Mouse (Mus musculus): ENCODE measurements around the gene Ciart. TPM values are rescaled to one million over a fixed set of nuclear protein-coding genes. Genes with fewer than 3 reads are reported as not detected.
"Not testable (repeated sequence)": the region's sequence is repeated elsewhere in the genome, so short reads cannot be mapped to it uniquely, and the experiment has no call there.

Ciart gene
- polyA plus RNA-seq (2015; fragmentation: Nextera tagmentation; extraction: Ambion mirVana): 4.3 and 4.5 TPM in 2 replicates

GRCm38 (mm10) chr3:95881979-95882815 is at the start of gene Ciart:
Gene Ciart (minus strand): TSS chr3:95882251.
- no peaks in the 10 kb centered on the region for H3K36me3 ChIP-seq
- H3K27ac ChIP-seq (replicated peaks): peak within 1 kb of the TSS; percentile 56
- H3K9ac ChIP-seq (replicated peaks): peak within 1 kb of the TSS; percentile 51
- peak within 1 kb of the TSS; percentile 100 for H3K4me2 ChIP-seq
- peaks cover 18% of the 10 kb centered on the region for H3K4me1 ChIP-seq
- peak; percentile 100 for ATAC-seq (ENCODE audit: low FRiP score)
- no peaks in the 10 kb centered on the region for H3K27me3 ChIP-seq (replicated peaks)
- H3K9me3 ChIP-seq (replicated peaks): no peaks in the 10 kb centered on the region
- peak within 1 kb of the TSS; percentile 68 for H3K4me3 ChIP-seq (replicated peaks)
- WGBS: under 1% methylated on average over 54 of the region's 66 CpGs

- Histone ChIP-seq H3K4me1 (peaks cover 16% of the 10 kb centered on the region; the same call in 1 of the 2 replicates), H3K9me3 (replicated peaks) (no peaks in the 10 kb centered on the region), H3K27ac (replicated peaks) (no peak overlapping the region), H3K36me3 (peaks cover 15% of the 10 kb centered on the region), H3K27me3 (replicated peaks) (no peaks in the 10 kb centered on the region), H3K9ac (replicated peaks) (no peak overlapping the region), H3K4me2 (no peak overlapping the region), H3K4me3 (replicated peaks) (no peak overlapping the region)
- no peak for ATAC-seq (ENCODE audit: low FRiP score)
- 85% methylated on average over 1 of the region's 1 CpGs for WGBS
Observed at GRCm38 (mm10) chr3:95931471-95931870, 49.4 kb upstream of the Ciart start.

- Histone ChIP-seq H3K4me2 (peak overlapping the region; percentile 73), H3K36me3 (peaks cover 14% of the 10 kb centered on the region), H3K27me3 (replicated peaks) (no peaks in the 10 kb centered on the region), H3K27ac (replicated peaks) (peak overlapping the region; percentile 91; the same call in 1 of the 2 replicates), H3K4me3 (replicated peaks) (peak overlapping the region; percentile 87), H3K4me1 (peaks cover 16% of the 10 kb centered on the region; the same call in 1 of the 2 replicates), H3K9me3 (replicated peaks) (no peaks in the 10 kb centered on the region), H3K9ac (replicated peaks) (peak overlapping the region; percentile 78)
- ATAC-seq (ENCODE audit: low FRiP score): no peak
- 1% methylated on average over 5 of the region's 5 CpGs for WGBS
Observed at GRCm38 (mm10) chr3:95930471-95930789, 48.4 kb upstream of the Ciart start.

DNA sequence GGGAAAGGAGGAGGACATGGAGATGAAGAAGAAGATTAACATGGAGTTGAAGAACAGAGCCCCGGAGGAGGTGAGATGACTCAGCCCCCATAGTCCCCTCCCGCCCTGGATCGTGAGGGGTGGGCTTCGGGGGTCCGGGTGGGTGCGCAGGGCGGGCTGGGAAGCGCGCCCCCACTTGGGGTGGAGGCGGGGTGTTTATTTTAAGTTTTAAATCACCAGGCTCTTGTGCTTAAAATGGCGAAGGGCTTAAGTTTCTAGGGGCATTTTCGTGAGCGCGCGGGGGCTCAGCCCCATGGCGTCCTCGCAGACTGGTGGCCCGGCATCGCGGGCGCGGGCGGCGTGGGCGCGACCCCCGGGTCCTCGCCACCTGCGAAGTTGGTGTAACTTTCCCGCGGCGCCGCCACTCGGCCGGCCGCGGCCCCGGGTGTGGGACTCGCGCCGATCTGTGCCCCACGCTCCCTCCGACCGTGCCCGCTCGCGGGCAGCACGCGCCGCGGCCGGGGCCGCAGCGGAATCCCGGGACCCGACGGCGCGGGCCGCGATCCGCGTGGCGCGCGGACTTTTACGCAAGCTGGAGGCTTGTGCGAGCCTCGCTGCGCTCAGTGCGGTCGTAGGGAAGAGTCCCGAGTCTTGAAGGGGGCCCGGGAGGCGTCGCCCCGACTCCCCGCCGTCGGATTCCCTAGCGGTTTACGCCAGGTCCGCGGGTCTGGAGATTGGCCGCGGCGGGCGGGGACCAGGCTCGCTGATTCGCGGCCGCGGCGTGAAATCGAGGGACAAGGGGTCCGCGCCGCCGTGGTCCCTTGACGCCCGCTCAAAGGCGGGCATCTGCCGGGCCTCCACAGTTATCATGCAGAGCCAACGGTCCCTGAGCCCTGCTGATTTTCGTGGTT is 47.8 kb upstream of the Ciart start:
- peak overlapping the region; percentile 87 for H3K4me3 ChIP-seq (replicated peaks)
- H3K27me3 ChIP-seq (replicated peaks): no peaks in the 10 kb centered on the region
- ATAC-seq (ENCODE audit: low FRiP score): peak; percentile 58
- no peaks in the 10 kb centered on the region for H3K9me3 ChIP-seq (replicated peaks)
- H3K36me3 ChIP-seq: peaks cover 8% of the 10 kb centered on the region
- under 1% methylated on average over 102 of the region's 105 CpGs for WGBS
- H3K4me2 ChIP-seq: peak overlapping the region; percentile 73
- H3K27ac ChIP-seq (replicated peaks): peak overlapping the region; percentile 91
- peaks cover 16% of the 10 kb centered on the region; the same call in 1 of the 2 replicates for H3K4me1 ChIP-seq
- H3K9ac ChIP-seq (replicated peaks): peak overlapping the region; percentile 78

- H3K4me1 ChIP-seq: peaks cover 16% of the 10 kb centered on the region; the same call in 1 of the 2 replicates
- peak within 1 kb of the TSS; percentile 78 for H3K9ac ChIP-seq (replicated peaks)
- H3K9me3 ChIP-seq (replicated peaks): no peaks in the 10 kb centered on the region
- no peaks in the 10 kb centered on the region for H3K36me3 ChIP-seq
- H3K4me2 ChIP-seq: peak within 1 kb of the TSS; percentile 73
- ATAC-seq (ENCODE audit: low FRiP score): peak; percentile 100
- WGBS: under 1% methylated on average over 42 of the region's 49 CpGs
- H3K27me3 ChIP-seq (replicated peaks): no peaks in the 10 kb centered on the region
- peak within 1 kb of the TSS; percentile 91 for H3K27ac ChIP-seq (replicated peaks)
- peak within 1 kb of the TSS; percentile 87 for H3K4me3 ChIP-seq (replicated peaks)
Observed at GRCm38 (mm10) chr3:95928658-95929503, 46.8 kb upstream of the Ciart start, which contains the start of gene Anp32e. Gene Anp32e (plus strand): TSS chr3:95929246.

- 74% methylated on average over 6 of the region's 6 CpGs for WGBS
- H3K4me1 ChIP-seq: peaks cover 16% of the 10 kb centered on the region; the same call in 1 of the 2 replicates
- peak overlapping the region; percentile 78 for H3K9ac ChIP-seq (replicated peaks)
- peak overlapping the region; percentile 87 for H3K4me3 ChIP-seq (replicated peaks)
- no peaks in the 10 kb centered on the region for H3K27me3 ChIP-seq (replicated peaks)
- H3K9me3 ChIP-seq (replicated peaks): no peaks in the 10 kb centered on the region
- H3K36me3 ChIP-seq: no peaks in the 10 kb centered on the region
- no peak for ATAC-seq (ENCODE audit: low FRiP score)
- H3K4me2 ChIP-seq: peak overlapping the region; percentile 73
- peak overlapping the region; percentile 64 for H3K27ac ChIP-seq (replicated peaks)
Observed at GRCm38 (mm10) chr3:95928261-95928657, 46.2 kb upstream of the Ciart start.

- no peak for ATAC-seq (ENCODE audit: low FRiP score)
- H3K4me1 ChIP-seq: peaks cover 5% of the 10 kb centered on the region; the same call in 1 of the 2 replicates
Observed at GRCm38 (mm10) chr3:95925087-95925486, 43.0 kb upstream of the Ciart start.

GRCm38 (mm10) chr3:95924185-95924584 is 42.1 kb upstream of the Ciart start:
- Histone ChIP-seq H3K27me3 (replicated peaks) (no peaks in the 10 kb centered on the region), H3K4me1 (peaks cover 4% of the 10 kb centered on the region; the same call in 1 of the 2 replicates), H3K9ac (replicated peaks) (no peak overlapping the region), H3K27ac (replicated peaks) (no peak overlapping the region), H3K9me3 (replicated peaks) (no peaks in the 10 kb centered on the region), H3K4me2 (no peak overlapping the region), H3K4me3 (replicated peaks) (no peak overlapping the region), H3K36me3 (no peaks in the 10 kb centered on the region)
- ATAC-seq (ENCODE audit: low FRiP score): no peak
- 80% methylated on average over 4 of the region's 4 CpGs for WGBS

More at GRCm38 (mm10) chr3:95925087-95925486, 43.0 kb upstream of the Ciart start:
- WGBS: 83% methylated on average over 5 of the region's 5 CpGs
- Histone ChIP-seq H3K27ac (replicated peaks) (no peak overlapping the region), H3K27me3 (replicated peaks) (no peaks in the 10 kb centered on the region), H3K36me3 (no peaks in the 10 kb centered on the region), H3K4me2 (no peak overlapping the region), H3K4me3 (replicated peaks) (no peak overlapping the region), H3K9ac (replicated peaks) (no peak overlapping the region), H3K9me3 (replicated peaks) (no peaks in the 10 kb centered on the region)

DNA sequence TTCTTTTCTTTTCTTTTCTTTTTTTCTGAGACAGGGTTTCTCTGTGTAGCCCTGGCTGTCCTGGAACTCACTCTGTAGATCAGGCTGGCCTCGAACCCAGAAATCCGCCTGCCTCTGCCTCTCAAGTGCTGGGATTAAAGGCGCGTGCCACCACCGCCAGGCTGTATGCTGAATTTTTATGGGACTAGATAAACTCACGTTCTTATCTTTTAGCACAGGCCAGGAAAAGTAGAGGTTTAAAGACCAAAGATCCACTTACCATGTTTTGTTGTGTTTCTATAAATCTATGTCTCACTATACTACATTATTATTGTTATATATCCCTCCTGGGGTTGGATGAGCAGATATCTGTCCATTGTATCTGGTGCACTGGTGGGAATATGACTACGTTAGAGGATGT is 41.4 kb upstream of the Ciart start:
- H3K9me3 ChIP-seq (replicated peaks); ATAC-seq (ENCODE audit: low FRiP score): not testable (repeated sequence)
- WGBS: 93% methylated on average over 7 of the region's 7 CpGs

GRCm38 (mm10) chr3:95920532-95920931 is 38.5 kb upstream of the Ciart start:
- not testable (repeated sequence) for H3K36me3 ChIP-seq; ATAC-seq (ENCODE audit: low FRiP score); H3K4me3 ChIP-seq (replicated peaks); H3K27ac ChIP-seq (replicated peaks); H3K9ac ChIP-seq (replicated peaks); H3K4me1 ChIP-seq; H3K27me3 ChIP-seq (replicated peaks); H3K9me3 ChIP-seq (replicated peaks); H3K4me2 ChIP-seq
- WGBS: 78% methylated on average over 2 of the region's 2 CpGs

More for the DNA sequence above, 41.4 kb upstream of the Ciart start:
- not testable (repeated sequence) for H3K4me2 ChIP-seq; H3K4me1 ChIP-seq; H3K27ac ChIP-seq (replicated peaks); H3K9ac ChIP-seq (replicated peaks); H3K4me3 ChIP-seq (replicated peaks); H3K36me3 ChIP-seq; H3K27me3 ChIP-seq (replicated peaks)

DNA sequence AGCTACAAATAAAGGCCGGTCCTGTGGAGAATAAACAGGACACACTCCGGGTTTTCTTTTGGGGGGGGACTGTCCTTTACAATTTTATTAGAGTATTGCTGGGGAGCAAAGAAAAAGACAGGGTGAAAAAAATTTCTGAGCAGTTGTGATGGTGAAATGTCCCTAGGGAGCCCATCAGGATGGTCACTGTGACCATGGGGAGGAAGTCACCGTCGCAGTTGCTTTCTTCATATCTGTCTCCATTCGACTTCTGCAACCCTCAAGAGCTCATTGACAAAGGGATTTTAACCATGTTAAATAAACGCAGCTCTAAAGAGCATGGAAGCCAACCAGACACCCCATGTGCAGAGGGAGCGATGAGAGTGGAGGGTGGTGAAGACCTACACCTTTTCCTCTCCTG is 34.7 kb upstream of the Ciart start:
- H3K4me3 ChIP-seq (replicated peaks): no peak overlapping the region
- H3K9me3 ChIP-seq (replicated peaks): no peaks in the 10 kb centered on the region
- no peaks in the 10 kb centered on the region for H3K36me3 ChIP-seq
- no peaks in the 10 kb centered on the region for H3K4me1 ChIP-seq
- 84% methylated on average over 7 of the region's 7 CpGs for WGBS
- H3K9ac ChIP-seq (replicated peaks): no peak overlapping the region
- H3K27me3 ChIP-seq (replicated peaks): no peaks in the 10 kb centered on the region
- no peak for ATAC-seq (ENCODE audit: low FRiP score)
- H3K27ac ChIP-seq (replicated peaks): no peak overlapping the region
- no peak overlapping the region for H3K4me2 ChIP-seq
